Mouse (Mus musculus) left cerebral cortex, postnatal 36 days (tissue): ENCODE measurements at regions not wholly inside any gene's neighbourhood (a gene's known extent, or its start where the extent isn't known, plus 50 kb on each side); places are given as distances from the start of the nearest gene placed in this dataset.

Experiments used
- DNase-seq, 2 experiments: peaks; one replicate each; pipeline ENCODE4 v3.0.0; 2021 to 2022; ENCODE audit warnings: low spot score in 2 of 2, mixed read lengths in 1 of 2
- intact Hi-C: fragments of 180-260 bp; cut with DNase I; formaldehyde crosslinking; loops from one replicate; pipeline ENCODE4 v1.15.1; 2025

- intact Hi-C loops: no loop called here
Measured at GRCm38 (mm10) chr7:136449286-136449685, 445.1 kb upstream of the Mgmt start.

GRCm38 (mm10) chr7:136451672-136452361, 442.6 kb upstream of the Mgmt start:
- intact Hi-C loops: no loop called here
- no peak for DNase-seq

More at GRCm38 (mm10) chr7:136449286-136449685, 445.1 kb upstream of the Mgmt start:
- DNase-seq: no peak

- intact Hi-C loops: no loop called here
- no peak for DNase-seq
Measured at GRCm38 (mm10) chr7:136452561-136452960, 441.9 kb upstream of the Mgmt start.

- intact Hi-C loops: no loop called here
- DNase-seq: no peak
Measured at GRCm38 (mm10) chr7:136457171-136457570, 437.2 kb upstream of the Mgmt start.

- DNase-seq: no peak
- intact Hi-C loops: no loop called here
Measured at GRCm38 (mm10) chr7:136457867-136458448, 436.5 kb upstream of the Mgmt start.

GRCm38 (mm10) chr7:136477135-136477534, 417.3 kb upstream of the Mgmt start:
- intact Hi-C loops: loop anchor here (10.0 kb wide), 1 partner anchor 322 kb away; no protein-coding TSS in a partner anchor
- DNase-seq: no peak

- no peak for DNase-seq
- intact Hi-C loops: no loop called here
Measured at GRCm38 (mm10) chr7:136480641-136481202, 413.7 kb upstream of the Mgmt start.

- intact Hi-C loops: no loop called here
Measured at GRCm38 (mm10) chr7:136483237-136483636, 411.2 kb upstream of the Mgmt start.

GRCm38 (mm10) chr7:136487556-136487955, 406.9 kb upstream of the Mgmt start:
- no peak for DNase-seq
- intact Hi-C loops: loop anchor here (5.0 kb wide), 3 partner anchors 425 to 980 kb away; no protein-coding TSS in a partner anchor

More at GRCm38 (mm10) chr7:136483237-136483636, 411.2 kb upstream of the Mgmt start:
- DNase-seq: no peak

- no peak for DNase-seq
- intact Hi-C loops: no loop called here
Measured at GRCm38 (mm10) chr7:136494862-136495261, 399.6 kb upstream of the Mgmt start.

- DNase-seq: peak; percentile 28 to 31
- intact Hi-C loops: no loop called here
Measured at GRCm38 (mm10) chr7:136496335-136497242, 397.8 kb upstream of the Mgmt start.

- intact Hi-C loops: no loop called here
- DNase-seq: no peak
Measured at GRCm38 (mm10) chr7:136500059-136500458, 394.4 kb upstream of the Mgmt start.

GRCm38 (mm10) chr7:136501094-136501493, 393.3 kb upstream of the Mgmt start:
- intact Hi-C loops: no loop called here

GRCm38 (mm10) chr7:136501855-136502847, 392.3 kb upstream of the Mgmt start:
- intact Hi-C loops: no loop called here
- no peak for DNase-seq

More at GRCm38 (mm10) chr7:136501094-136501493, 393.3 kb upstream of the Mgmt start:
- DNase-seq: no peak

GRCm38 (mm10) chr7:136511389-136511788, 383.0 kb upstream of the Mgmt start:
- DNase-seq: no peak
- intact Hi-C loops: no loop called here

GRCm38 (mm10) chr7:136515376-136515775, 379.0 kb upstream of the Mgmt start:
- no peak for DNase-seq
- intact Hi-C loops: no loop called here

- no peak for DNase-seq
- intact Hi-C loops: no loop called here
Measured at GRCm38 (mm10) chr7:136525821-136526220, 368.6 kb upstream of the Mgmt start.

- no peak for DNase-seq
- intact Hi-C loops: no loop called here
Measured at GRCm38 (mm10) chr7:136530006-136530785, 364.2 kb upstream of the Mgmt start.
